Mouse (Mus musculus) kidney, adult 2 months (tissue): ENCODE measurements around the gene Znrf1. TPM values are rescaled to one million over a fixed set of nuclear protein-coding genes. Genes with fewer than 3 reads are reported as not detected.
A peak's percentile ranks its signal among the peaks of the same experiment; 100 is the strongest.

ENCODE experiments used
- DNase-seq: peaks from one replicate; pipeline ENCODE4 v3.0.0; 2021
- H3K27ac ChIP-seq: fragments of 200-500 bp; 2 replicates; pipeline ENCODE4 v1.5.1; 2012; ENCODE audit warnings: low read depth, low read length, control low read depth, inconsistent platforms; ENCODE audit not compliant: insufficient read depth
- H3K27me3 ChIP-seq: fragments of 200-500 bp; replicated peaks from 2 replicates; pipeline ENCODE4 v1.6.1; 2012; ENCODE audit warnings: mild to moderate bottlenecking, moderate library complexity, low read length, inconsistent platforms; ENCODE audit not compliant: control insufficient read depth, insufficient read depth
- H3K36me3 ChIP-seq: fragments of 200-500 bp; 2 replicates; pipeline ENCODE4 v1.6.1; 2012; ENCODE audit warnings: mild to moderate bottlenecking, moderate library complexity, low read length, inconsistent platforms; ENCODE audit not compliant: control insufficient read depth, insufficient read depth
- H3K4me1 ChIP-seq: fragments of 200-500 bp; 2 replicates; pipeline ENCODE4 v1.6.1; 2011; ENCODE audit warnings: low read length; ENCODE audit not compliant: control insufficient read depth, insufficient read depth
- H3K4me3 ChIP-seq: fragments of 200-500 bp; 2 replicates; pipeline ENCODE4 v1.5.1; 2011; ENCODE audit warnings: mild to moderate bottlenecking, low read depth, low read length, control low read depth; ENCODE audit not compliant: insufficient read depth
- CTCF ChIP-seq: fragments of 200-500 bp; conservative IDR thresholded peaks from 2 replicates; pipeline ENCODE4 v1.5.1; 2011; ENCODE audit warnings: low read depth, mild to moderate bottlenecking, control low read depth, low read length, moderate library complexity, mixed read lengths; ENCODE audit not compliant: insufficient read depth, insufficient read length
- POLR2A ChIP-seq: fragments of 200-500 bp; IDR thresholded peaks from one replicate; pipeline ENCODE4 v1.6.1; 2011; ENCODE audit warnings: low read depth, low read length, control low read depth
- WGBS: fragments of 180-500 bp; shearing (Covaris S2); methylation state at CpG from one replicate; pipeline ENCODE4 v1.1.7; 2018; 5-methylcytosine and 5-hydroxymethylcytosine counted together
- polyA plus RNA-seq: library from polyadenylated mRNA; depleted of rRNA; stranded (reverse); fragments of >200 nt; gene quantifications from 2 replicates; pipeline ENCODE4 v1.2.3, GENCODE M21; 2012

Znrf1 gene
- polyA plus RNA-seq, 1 experiment: 39.7 TPM

- Histone ChIP-seq H3K4me1 (peaks cover 23% of the 10 kb centered on the region), H3K27me3 (no peaks in the 10 kb centered on the region), H3K36me3 (no peaks in the 10 kb centered on the region), H3K27ac (0 out of 2 replicates have a peak overlapping the region, but pooled peaks have one; percentile 72), H3K4me3 (peak overlapping the region; percentile 80)
- WGBS: 86% methylated on average over 19 of the region's 19 CpGs
- DNase-seq: no peak
- TF ChIP-seq CTCF (no peak), POLR2A (no peak)
These were observed 93.1 kb downstream of the Znrf1 start for GRCm38 (mm10) chr8:111628894-111629501.

- H3K27ac ChIP-seq: peak within 1 kb of the TSS; percentile 78
- 9% methylated on average over 13 of the region's 13 CpGs for WGBS
- H3K36me3 ChIP-seq: no peaks in the 10 kb centered on the region
- DNase-seq: peak; percentile 89
- peaks cover 12% of the 10 kb centered on the region for H3K4me1 ChIP-seq
- TF ChIP-seq POLR2A: peak; percentile 92
- TF ChIP-seq CTCF: 0 out of 2 replicates have a peak, but pooled peaks have one; percentile 10
- H3K4me3 ChIP-seq: peak within 1 kb of the TSS; percentile 80
- H3K27me3 ChIP-seq: no peaks in the 10 kb centered on the region
These were observed 94.2 kb downstream of the Znrf1 start, which contains the start of gene Ldhd for GRCm38 (mm10) chr8:111630105-111630521. Ldhd (minus strand) TSS chr8:111630374.

GRCm38 (mm10) chr8:111631589-111631988 lies 95.7 kb downstream of the Znrf1 start:
- Histone ChIP-seq H3K4me1 (peaks cover 7% of the 10 kb centered on the region), H3K4me3 (no peak overlapping the region), H3K36me3 (no peaks in the 10 kb centered on the region), H3K27ac (no peak overlapping the region), H3K27me3 (no peaks in the 10 kb centered on the region)
- TF ChIP-seq POLR2A (no peak), CTCF (no peak)
- WGBS: 86% methylated on average over 8 of the region's 8 CpGs
- DNase-seq: no peak

- WGBS: 64% methylated on average over 3 of the region's 3 CpGs
- Histone ChIP-seq H3K4me3 (no peak overlapping the region), H3K27me3 (no peaks in the 10 kb centered on the region), H3K27ac (peak overlapping the region; percentile 4; the same call in 1 of the 2 replicates), H3K4me1 (peaks cover 7% of the 10 kb centered on the region), H3K36me3 (no peaks in the 10 kb centered on the region)
- TF ChIP-seq POLR2A (no peak), CTCF (no peak)
- DNase-seq: peak; percentile 58
These were observed 97.1 kb downstream of the Znrf1 start for GRCm38 (mm10) chr8:111632976-111633375.

- DNase-seq: no peak
- H3K4me1 ChIP-seq: peaks cover 6% of the 10 kb centered on the region; the same call in 1 of the 2 replicates
- H3K27me3 ChIP-seq: no peaks in the 10 kb centered on the region
- no peak overlapping the region for H3K27ac ChIP-seq
- no peak overlapping the region for H3K4me3 ChIP-seq
- no peaks in the 10 kb centered on the region for H3K36me3 ChIP-seq
- TF ChIP-seq POLR2A: no peak
- TF ChIP-seq CTCF: no peak
These were observed 102.2 kb downstream of the Znrf1 start for GRCm38 (mm10) chr8:111638086-111638485.

GRCm38 (mm10) chr8:111641064-111641463 lies 105.2 kb downstream of the Znrf1 start:
- no peak overlapping the region for H3K4me3 ChIP-seq
- H3K4me1 ChIP-seq: peaks cover 6% of the 10 kb centered on the region; the same call in 1 of the 2 replicates
- 98% methylated on average over 2 of the region's 2 CpGs for WGBS
- TF ChIP-seq CTCF: no peak
- no peak for TF ChIP-seq POLR2A
- H3K36me3 ChIP-seq: no peaks in the 10 kb centered on the region
- no peaks in the 10 kb centered on the region for H3K27me3 ChIP-seq
- no peak overlapping the region for H3K27ac ChIP-seq
- no peak for DNase-seq

- DNase-seq: peak; percentile 48
- Histone ChIP-seq H3K36me3 (no peaks in the 10 kb centered on the region), H3K4me3 (peak overlapping the region; percentile 75), H3K4me1 (peaks cover 6% of the 10 kb centered on the region; the same call in 1 of the 2 replicates), H3K27ac (peak overlapping the region; percentile 82), H3K27me3 (no peaks in the 10 kb centered on the region)
- 13% methylated on average over 5 of the region's 5 CpGs for WGBS
- TF ChIP-seq CTCF: no peak
- TF ChIP-seq POLR2A: no peak
These were observed 106.6 kb downstream of the Znrf1 start for GRCm38 (mm10) chr8:111642496-111642895.
